Mouse (Mus musculus) CH12.LX (cell line): Measurements from ENCODE around the gene Thnsl1. TPM values are rescaled to one million over a fixed set of nuclear protein-coding genes. Genes with fewer than 3 reads are reported as not detected.

ENCODE experiments used
- DNase-seq: peaks from one replicate; pipeline ENCODE4 v3.0.0-alpha.2; 2013; ENCODE audit errors: extremely low read depth
- H3K27ac ChIP-seq: 2 replicates; pipeline ENCODE4 v1.5.1; 2012; ENCODE audit warnings: low read depth, mild to moderate bottlenecking, control low read depth, moderate library complexity; ENCODE audit not compliant: insufficient read depth
- H3K27me3 ChIP-seq: replicated peaks from 2 replicates; pipeline ENCODE3; 2012; ENCODE audit warnings: inconsistent platforms
- H3K36me3 ChIP-seq, 2 experiments: replicated peaks in 1 of 2; 2 replicates each; pipeline versions ENCODE3 to v1.6.1; 2012; ENCODE audit warnings: inconsistent platforms in 1 of 2, low read length in 1 of 2, mild to moderate bottlenecking in 1 of 2, mixed read lengths in 1 of 2, moderate library complexity in 1 of 2; ENCODE audit not compliant: control insufficient read depth in 1 of 2, insufficient read depth in 1 of 2
- H3K4me1 ChIP-seq, 2 experiments: 2 replicates each; pipeline ENCODE4 v1.6.1; 2012; ENCODE audit warnings: inconsistent platforms in 1 of 2, moderate library complexity in 1 of 2; ENCODE audit not compliant: insufficient read depth in 2 of 2, control insufficient read depth in 1 of 2
- H3K4me2 ChIP-seq: 2 replicates; pipeline ENCODE4 v1.6.1; 2012; ENCODE audit warnings: low read depth, mild to moderate bottlenecking, control low read depth; ENCODE audit not compliant: poor library complexity, insufficient read depth, severe bottlenecking
- H3K4me3 ChIP-seq, 3 experiments: fragments of 150-350 bp in 1 of 3; sonication (generic) in 1 of 3; replicated peaks in 1 of 3; 2 replicates each; pipeline versions ENCODE3 to v1.5.1; 2011 to 2012; ENCODE audit warnings: low read depth in 2 of 3, low read length in 2 of 3, mild to moderate bottlenecking in 2 of 3, moderate library complexity in 2 of 3, control low read depth in 1 of 3, improper control_type of control experiment in 1 of 3, inconsistent platforms in 1 of 3, mixed read lengths in 1 of 3; ENCODE audit not compliant: poor library complexity in 1 of 3
- H3K79me2 ChIP-seq: replicated peaks from 2 replicates; pipeline ENCODE4 v1.6.1; 2012; ENCODE audit warnings: mild to moderate bottlenecking, moderate library complexity; ENCODE audit not compliant: control insufficient read depth, poor library complexity, insufficient read depth, severe bottlenecking; ENCODE audit errors: extremely low read depth
- H3K9ac ChIP-seq: 2 replicates; pipeline ENCODE4 v1.6.1; 2012; ENCODE audit warnings: low read depth, mild to moderate bottlenecking, control low read depth, moderate library complexity; ENCODE audit not compliant: insufficient read depth
- H3K9me3 ChIP-seq: replicated peaks from 2 replicates; pipeline ENCODE3; 2012; ENCODE audit warnings: low read length, inconsistent platforms, mixed read lengths
- CHD1 ChIP-seq: IDR thresholded peaks from 2 replicates; pipeline ENCODE4 v1.6.1; 2012; ENCODE audit warnings: low read depth, low read length, improper control_type of control experiment, inconsistent platforms
- CTCF ChIP-seq, 2 experiments: IDR thresholded peaks in 1 of 2; conservative IDR thresholded peaks in 1 of 2; 2 replicates each; pipeline ENCODE4 v1.5.1; 2011 to 2012; ENCODE audit warnings: low read depth in 2 of 2, low read length in 2 of 2, improper control_type of control experiment in 1 of 2, inconsistent platforms in 1 of 2, mild to moderate bottlenecking in 1 of 2, moderate library complexity in 1 of 2
- E2F4 ChIP-seq: IDR thresholded peaks from 2 replicates; pipeline ENCODE4 v1.6.1; 2011; ENCODE audit warnings: low read depth, low read length, improper control_type of control experiment; ENCODE audit not compliant: insufficient replicate concordance
- ELF1 ChIP-seq: IDR thresholded peaks from 2 replicates; pipeline ENCODE4 v1.6.1; 2014; ENCODE audit warnings: low read depth, mild to moderate bottlenecking, inconsistent platforms, low read length, improper control_type of control experiment
- ETS1 ChIP-seq: conservative IDR thresholded peaks from 2 replicates; pipeline ENCODE4 v1.6.1; 2012; ENCODE audit warnings: low read depth, mild to moderate bottlenecking, inconsistent platforms, low read length, improper control_type of control experiment, moderate library complexity
- IRF4 ChIP-seq: IDR thresholded peaks from 2 replicates; pipeline ENCODE4 v1.6.1; 2014; ENCODE audit warnings: low read depth, mild to moderate bottlenecking, inconsistent platforms, low read length, improper control_type of control experiment
- JUND ChIP-seq: conservative IDR thresholded peaks from 2 replicates; pipeline ENCODE4 v1.6.1; 2011; ENCODE audit warnings: low read depth, low read length, improper control_type of control experiment
- KAT2A ChIP-seq: IDR thresholded peaks from 2 replicates; pipeline ENCODE4 v1.6.1; 2012; ENCODE audit warnings: low read length, improper control_type of control experiment, inconsistent platforms; ENCODE audit not compliant: insufficient replicate concordance
- MAFK ChIP-seq: IDR thresholded peaks from 2 replicates; pipeline ENCODE4 v1.6.1; 2011; ENCODE audit warnings: low read length, improper control_type of control experiment; ENCODE audit not compliant: insufficient replicate concordance
- MAX ChIP-seq: IDR thresholded peaks from 2 replicates; pipeline ENCODE4 v1.6.1; 2011; ENCODE audit warnings: low read length, improper control_type of control experiment
- MEF2A ChIP-seq: IDR thresholded peaks from 2 replicates; pipeline ENCODE4 v1.6.1; 2014; ENCODE audit warnings: low read depth, mild to moderate bottlenecking, inconsistent platforms, low read length, improper control_type of control experiment, borderline replicate concordance
- POLR2A ChIP-seq: IDR thresholded peaks from 2 replicates; pipeline ENCODE4 v1.6.1; 2011; ENCODE audit warnings: low read depth, mild to moderate bottlenecking, improper control_type of control experiment, low read length
- POLR2AphosphoS2 ChIP-seq: IDR thresholded peaks from 2 replicates; pipeline ENCODE4 v1.6.1; 2011; ENCODE audit warnings: low read depth, low read length, improper control_type of control experiment
- RAD21 ChIP-seq: IDR thresholded peaks from 2 replicates; pipeline ENCODE4 v1.6.1; 2011; ENCODE audit warnings: low read depth, mild to moderate bottlenecking, low read length, improper control_type of control experiment, moderate library complexity
- SIN3A ChIP-seq: IDR thresholded peaks from 2 replicates; pipeline ENCODE4 v1.6.1; 2012; ENCODE audit warnings: low read length, improper control_type of control experiment, inconsistent platforms
- SMC3 ChIP-seq: IDR thresholded peaks from 2 replicates; pipeline ENCODE4 v1.6.1; 2011; ENCODE audit warnings: low read depth, low read length, improper control_type of control experiment
- TCF12 ChIP-seq: IDR thresholded peaks from 2 replicates; pipeline ENCODE4 v1.6.1; 2014; ENCODE audit warnings: low read depth, mild to moderate bottlenecking, inconsistent platforms, low read length, improper control_type of control experiment
- UBTF ChIP-seq: IDR thresholded peaks from 2 replicates; pipeline ENCODE4 v1.6.1; 2012; ENCODE audit warnings: low read depth, mild to moderate bottlenecking, inconsistent platforms, low read length, improper control_type of control experiment, moderate library complexity
- USF2 ChIP-seq: conservative IDR thresholded peaks from 2 replicates; pipeline ENCODE4 v1.6.1; 2011; ENCODE audit warnings: low read depth, low read length, improper control_type of control experiment
- ZC3H11A ChIP-seq: IDR thresholded peaks from 2 replicates; pipeline ENCODE4 v1.6.1; 2012; ENCODE audit warnings: low read depth, mild to moderate bottlenecking, inconsistent platforms, low read length, improper control_type of control experiment
- ZKSCAN1 ChIP-seq: IDR thresholded peaks from 2 replicates; pipeline ENCODE4 v1.6.1; 2012; ENCODE audit warnings: low read depth, inconsistent platforms, low read length, improper control_type of control experiment, borderline replicate concordance
- ZMIZ1 ChIP-seq: IDR thresholded peaks from 2 replicates; pipeline ENCODE4 v1.6.1; 2012; ENCODE audit warnings: low read depth, mild to moderate bottlenecking, inconsistent platforms, low read length, improper control_type of control experiment
- ZNF384 ChIP-seq: IDR thresholded peaks from 2 replicates; pipeline ENCODE4 v1.6.1; 2012; ENCODE audit warnings: low read depth, low read length, improper control_type of control experiment, inconsistent platforms
- dilution Hi-C: fragments of 300-500 bp; cut with MboI; formaldehyde crosslinking; loops from 2 replicates; pipeline ENCODE4 v1.14.3; 2020; ENCODE audit warnings: low sequenced_read_pairs; ENCODE audit not compliant: extremely low pct_unique_long_range_greater_than_20kb, extremely low pct_ligation_motif_present
- in situ Hi-C: fragments of 300-500 bp; cut with MboI; formaldehyde crosslinking; loops from 3 replicates; pipeline ENCODE4 v1.14.3; 2019; ENCODE audit warnings: low sequenced_read_pairs, low pct_ligation_motif_present, low pct_unique_long_range_greater_than_20kb, mixed read lengths
- polyA plus RNA-seq: library from polyadenylated mRNA; unstranded; fragments of >175 nt; gene quantifications from 2 replicates; pipeline ENCODE4 v1.2.1, GENCODE M21; 2012; ENCODE audit warnings: low read depth; ENCODE audit not compliant: insufficient read length
- total RNA-seq, 2 experiments: library from RNA; depleted of rRNA; stranded (reverse); fragments of 300-350 nt in 1 of 2; fragments of >200 nt in 1 of 2; gene quantifications; 2 replicates each; pipeline ENCODE4 v1.2.3; 2012 to 2014

Thnsl1 gene
- total and polyA plus RNA-seq, 3 experiments = 5.0 to 6.2 (median 6.1) TPM

- H3K27ac ChIP-seq = no peak overlapping the region
- dilution Hi-C loops = no loop called here
- in situ Hi-C loops = no loop called here
- H3K79me2 ChIP-seq = no peaks in the 10 kb centered on the region
- no peaks in the 10 kb centered on the region for H3K9me3 ChIP-seq
- H3K9ac ChIP-seq = no peak overlapping the region
- H3K27me3 ChIP-seq = no peaks in the 10 kb centered on the region
- DNase-seq = no peak
- H3K4me2 ChIP-seq = no peak overlapping the region
- no peak for TF ChIP-seq ZKSCAN1
- no peak for TF ChIP-seq POLR2A
- TF ChIP-seq ZNF384 = no peak
- no peak for TF ChIP-seq UBTF
- no peak for TF ChIP-seq ETS1
- TF ChIP-seq ELF1 = no peak
- no peak for TF ChIP-seq JUND
- TF ChIP-seq SIN3A = no peak
- TF ChIP-seq CTCF (conservative IDR thresholded peaks at IDR 0.05 in 1 of 2, IDR thresholded peaks at IDR 0.05 in 1 of 2; ENCODE audit: low read depth in 2 of 2, low read length in 2 of 2) = no peak
- no peak for TF ChIP-seq IRF4
- no peak for TF ChIP-seq SMC3
- H3K4me1 ChIP-seq = no peaks in the 10 kb centered on the region
- H3K36me3 ChIP-seq = no peaks in the 10 kb centered on the region
- no peak overlapping the region for H3K4me3 ChIP-seq
These were observed 41.2 kb upstream of the Thnsl1 start for GRCm38 (mm10) chr2:21164296-21164695.

GRCm38 (mm10) chr2:21167916-21168315, 37.6 kb upstream of the Thnsl1 start:
- no peak for TF ChIP-seq ZKSCAN1
- TF ChIP-seq USF2 = no peak
- no peak for TF ChIP-seq ZMIZ1
- TF ChIP-seq TCF12 = no peak
- no peak for TF ChIP-seq IRF4
- no peak for TF ChIP-seq KAT2A
- no peak for TF ChIP-seq MAX
- no peak for TF ChIP-seq MAFK
- TF ChIP-seq ZC3H11A = no peak
- TF ChIP-seq E2F4 = no peak
- TF ChIP-seq ELF1 = no peak
- TF ChIP-seq POLR2AphosphoS2 = no peak
- no peak for TF ChIP-seq RAD21
- TF ChIP-seq SMC3 = no peak
- TF ChIP-seq MEF2A = no peak
- TF ChIP-seq SIN3A = no peak
- no peak for TF ChIP-seq CHD1
- TF ChIP-seq ETS1 = no peak
- no peaks in the 10 kb centered on the region for H3K27me3 ChIP-seq
- no peak overlapping the region for H3K4me2 ChIP-seq
- H3K4me3 ChIP-seq = no peak overlapping the region
- H3K4me1 ChIP-seq = no peaks in the 10 kb centered on the region
- DNase-seq = no peak
- no peak overlapping the region for H3K9ac ChIP-seq
- H3K27ac ChIP-seq = no peak overlapping the region
- dilution Hi-C loops = no loop called here
- in situ Hi-C loops = no loop called here
- no peaks in the 10 kb centered on the region for H3K36me3 ChIP-seq
- H3K79me2 ChIP-seq = no peaks in the 10 kb centered on the region
- H3K9me3 ChIP-seq = peaks cover 2% of the 10 kb centered on the region
